Mouse (Mus musculus) megakaryocyte, embryonic 14.5 days (primary cell): ENCODE measurements at regions not wholly inside any gene's neighbourhood (a gene's known extent, or its start where the extent isn't known, plus 50 kb on each side); places are given as distances from the start of the nearest gene placed in this dataset.

Experiments
- FLI1 ChIP-seq: IDR thresholded peaks from 2 replicates; pipeline ENCODE4 v1.6.1; 2012; ENCODE audit warnings: low read length, inconsistent platforms, mixed read lengths
- GATA1 ChIP-seq: IDR thresholded peaks from 3 replicates; pipeline ENCODE4 v1.6.1; 2012; ENCODE audit warnings: mixed read lengths, low read length, inconsistent platforms, borderline replicate concordance

- TF ChIP-seq GATA1 (no peak), FLI1 (no peak)
These were observed 390.6 kb downstream of the Sox9 start for GRCm38 (mm10) chr11:113172497-113173140.
